Mouse (Mus musculus): ENCODE measurements around the gene Mast2. TPM values are rescaled to one million over a fixed set of nuclear protein-coding genes. Genes with fewer than 3 reads are reported as not detected.

Gene Mast2
- polyA plus RNA-seq, 1 experiment from 2014 or later: 28.3 TPM

- no peak for DNase-seq (ENCODE audit: low spot score)
Measured at GRCm38 (mm10) chr4:116403884-116404283, 60.1 kb downstream of the Mast2 start.

GRCm38 (mm10) chr4:116402708-116403107, 61.3 kb downstream of the Mast2 start:
- Histone ChIP-seq H3K4me2 (ENCODE audit: low read depth, severe bottlenecking) (no peak overlapping the region), H3K36me3 (ENCODE audit: control insufficient read depth, insufficient read depth, low read length) (no peaks in the 10 kb centered on the region), H3K4me3 (ENCODE audit: low read depth, low read length) (no peak overlapping the region), H3K9me3 (ENCODE audit: control insufficient read depth, low read length) (no peaks in the 10 kb centered on the region), H3K4me1 (ENCODE audit: control insufficient read depth, insufficient read depth, low read length) (no peaks in the 10 kb centered on the region), H3K9ac (ENCODE audit: low read length) (no peak overlapping the region), H3K27ac (replicated peaks; ENCODE audit: low read depth, low read length) (no peak overlapping the region), H3K27me3 (ENCODE audit: control insufficient read depth, insufficient read depth, low read length) (no peaks in the 10 kb centered on the region)
- WGBS: 87% methylated on average over 1 of the region's 1 CpGs
- no peak for ATAC-seq (ENCODE audit: insufficient number of reproducible peaks, low FRiP score, low TSS enrichment, low read depth)
- DNase-seq (ENCODE audit: low spot score): no peak

More at GRCm38 (mm10) chr4:116403884-116404283, 60.1 kb downstream of the Mast2 start:
- no peaks in the 10 kb centered on the region for H3K36me3 ChIP-seq (ENCODE audit: control insufficient read depth, insufficient read depth, low read length)
- WGBS: 87% methylated on average over 2 of the region's 2 CpGs
- no peaks in the 10 kb centered on the region for H3K9me3 ChIP-seq (ENCODE audit: control insufficient read depth, low read length)
- H3K4me2 ChIP-seq (ENCODE audit: low read depth, severe bottlenecking): no peak overlapping the region
- no peaks in the 10 kb centered on the region for H3K27me3 ChIP-seq (ENCODE audit: control insufficient read depth, insufficient read depth, low read length)
- H3K9ac ChIP-seq (ENCODE audit: low read length): no peak overlapping the region
- ATAC-seq (ENCODE audit: insufficient number of reproducible peaks, low FRiP score, low TSS enrichment, low read depth): no peak
- no peak overlapping the region for H3K27ac ChIP-seq (replicated peaks; ENCODE audit: low read depth, low read length)
- H3K4me1 ChIP-seq (ENCODE audit: control insufficient read depth, insufficient read depth, low read length): no peaks in the 10 kb centered on the region
- H3K4me3 ChIP-seq (ENCODE audit: low read depth, low read length): no peak overlapping the region

GRCm38 (mm10) chr4:116398051-116398450, 65.9 kb downstream of the Mast2 start:
- no peak for ATAC-seq (ENCODE audit: insufficient number of reproducible peaks, low FRiP score, low TSS enrichment, low read depth)
- 34% methylated on average over 1 of the region's 1 CpGs for WGBS

DNA sequence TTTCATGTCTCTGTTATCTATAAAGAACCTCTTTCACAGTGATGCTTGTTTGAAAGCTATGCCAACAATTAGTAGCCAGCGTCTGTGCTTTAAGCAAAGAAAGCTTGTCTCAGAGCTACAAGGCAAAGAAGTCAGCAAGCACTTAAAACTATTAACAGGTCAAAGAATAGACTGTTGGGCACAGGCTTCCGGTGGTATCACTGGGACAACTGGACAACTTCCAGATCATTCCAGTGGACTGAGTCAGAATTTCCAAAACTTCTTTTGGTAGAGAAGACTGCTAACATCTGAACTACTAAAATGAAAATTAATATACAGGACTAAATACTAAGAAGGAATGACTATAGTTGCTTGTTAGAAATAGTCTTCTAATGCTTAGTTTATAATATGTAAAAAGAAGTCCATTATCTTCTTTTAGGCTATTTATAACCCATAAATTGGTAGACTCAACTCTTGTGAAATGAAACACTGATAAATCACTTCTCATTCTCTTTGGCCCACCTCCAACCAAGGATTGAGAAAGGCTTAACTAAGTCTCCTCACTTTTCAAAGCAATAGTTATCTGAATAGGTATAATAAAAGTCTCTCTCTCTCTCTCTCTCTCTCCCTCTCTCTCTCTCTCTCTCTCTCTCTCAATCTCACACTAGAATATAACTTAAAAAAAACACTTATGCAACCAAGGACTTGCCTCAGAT, 85.9 kb downstream of the Mast2 start:
- no peaks in the 10 kb centered on the region for H3K4me1 ChIP-seq (ENCODE audit: control insufficient read depth, insufficient read depth, low read length)
- no peaks in the 10 kb centered on the region for H3K9me3 ChIP-seq (ENCODE audit: control insufficient read depth, low read length)
- H3K4me2 ChIP-seq (ENCODE audit: low read depth, severe bottlenecking): no peak overlapping the region
- WGBS: 90% methylated on average over 2 of the region's 2 CpGs
- DNase-seq (ENCODE audit: low spot score) (no peak), ATAC-seq (ENCODE audit: insufficient number of reproducible peaks, low FRiP score, low TSS enrichment, low read depth) (no peak)
- H3K27me3 ChIP-seq (ENCODE audit: control insufficient read depth, insufficient read depth, low read length): no peaks in the 10 kb centered on the region
- no peak overlapping the region for H3K9ac ChIP-seq (ENCODE audit: low read length)
- no peak overlapping the region for H3K27ac ChIP-seq (replicated peaks; ENCODE audit: low read depth, low read length)
- no peak overlapping the region for H3K4me3 ChIP-seq (ENCODE audit: low read depth, low read length)
- H3K36me3 ChIP-seq (ENCODE audit: control insufficient read depth, insufficient read depth, low read length): no peaks in the 10 kb centered on the region

More at GRCm38 (mm10) chr4:116398051-116398450, 65.9 kb downstream of the Mast2 start:
- Histone ChIP-seq H3K36me3 (ENCODE audit: control insufficient read depth, insufficient read depth, low read length) (no peaks in the 10 kb centered on the region), H3K4me1 (ENCODE audit: control insufficient read depth, insufficient read depth, low read length) (no peaks in the 10 kb centered on the region), H3K27ac (replicated peaks; ENCODE audit: low read depth, low read length) (no peak overlapping the region), H3K9me3 (ENCODE audit: control insufficient read depth, low read length) (no peaks in the 10 kb centered on the region), H3K4me2 (ENCODE audit: low read depth, severe bottlenecking) (no peak overlapping the region), H3K4me3 (ENCODE audit: low read depth, low read length) (no peak overlapping the region), H3K27me3 (ENCODE audit: control insufficient read depth, insufficient read depth, low read length) (no peaks in the 10 kb centered on the region), H3K9ac (ENCODE audit: low read length) (no peak overlapping the region)
- no peak for DNase-seq (ENCODE audit: low spot score)

DNA sequence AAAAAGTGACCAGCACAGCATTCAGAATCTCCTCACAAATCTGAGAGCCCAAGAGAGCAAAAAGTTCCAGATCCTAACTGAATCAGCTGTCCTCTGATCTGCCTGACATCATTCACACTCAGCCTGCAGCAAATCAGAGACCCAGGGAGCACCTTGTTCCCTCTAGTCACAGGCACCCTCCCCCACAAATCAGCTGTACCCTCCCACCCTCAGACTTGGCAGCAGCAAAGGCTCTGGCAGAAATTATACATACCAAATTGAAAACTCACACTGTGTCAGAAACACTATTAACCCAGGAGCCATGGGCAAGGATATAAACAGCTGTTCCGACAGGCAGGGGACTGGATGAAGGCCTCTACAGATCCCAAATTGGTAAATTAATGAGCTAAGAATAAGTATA, 92.3 kb downstream of the Mast2 start:
- H3K4me1 ChIP-seq (ENCODE audit: control insufficient read depth, insufficient read depth, low read length): no peaks in the 10 kb centered on the region
- no peak overlapping the region for H3K27ac ChIP-seq (replicated peaks; ENCODE audit: low read depth, low read length)
- H3K9ac ChIP-seq (ENCODE audit: low read length): no peak overlapping the region
- no peak for ATAC-seq (ENCODE audit: insufficient number of reproducible peaks, low FRiP score, low TSS enrichment, low read depth)
- no peaks in the 10 kb centered on the region for H3K36me3 ChIP-seq (ENCODE audit: control insufficient read depth, insufficient read depth, low read length)
- DNase-seq (ENCODE audit: low spot score): no peak
- no peaks in the 10 kb centered on the region for H3K27me3 ChIP-seq (ENCODE audit: control insufficient read depth, insufficient read depth, low read length)
- no peak overlapping the region for H3K4me3 ChIP-seq (ENCODE audit: low read depth, low read length)
- H3K4me2 ChIP-seq (ENCODE audit: low read depth, severe bottlenecking): no peak overlapping the region
- WGBS: 76% methylated on average over 1 of the region's 1 CpGs
- H3K9me3 ChIP-seq (ENCODE audit: control insufficient read depth, low read length): no peaks in the 10 kb centered on the region

DNA sequence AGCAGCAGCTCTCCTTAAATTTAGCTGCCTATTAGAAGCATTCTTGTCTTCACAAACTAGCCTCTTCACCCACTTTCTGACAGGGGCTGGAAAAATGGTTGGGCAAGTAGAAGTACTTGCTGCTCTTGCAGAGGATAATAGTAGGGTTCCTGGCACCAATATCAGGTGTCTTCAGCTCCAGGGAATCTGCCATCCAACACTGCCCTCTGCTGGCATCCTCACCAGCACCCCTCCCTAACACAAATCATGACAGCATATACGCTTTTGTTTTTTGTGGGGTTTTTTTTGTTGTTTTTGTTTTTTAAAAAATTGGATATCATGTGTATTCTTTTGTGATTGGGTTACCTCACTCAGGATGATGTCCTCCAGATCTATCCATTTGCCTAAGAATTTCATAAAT, 105.9 kb downstream of the Mast2 start:
- H3K27ac ChIP-seq (replicated peaks; ENCODE audit: low read depth, low read length): no peak overlapping the region
- H3K36me3 ChIP-seq (ENCODE audit: control insufficient read depth, insufficient read depth, low read length): no peaks in the 10 kb centered on the region
- H3K27me3 ChIP-seq (ENCODE audit: control insufficient read depth, insufficient read depth, low read length): no peaks in the 10 kb centered on the region
- no peak overlapping the region for H3K9ac ChIP-seq (ENCODE audit: low read length)
- no peak overlapping the region for H3K4me3 ChIP-seq (ENCODE audit: low read depth, low read length)
- no peak overlapping the region for H3K4me2 ChIP-seq (ENCODE audit: low read depth, severe bottlenecking)
- ATAC-seq (ENCODE audit: insufficient number of reproducible peaks, low FRiP score, low TSS enrichment, low read depth): no peak
- no peaks in the 10 kb centered on the region for H3K4me1 ChIP-seq (ENCODE audit: control insufficient read depth, insufficient read depth, low read length)
- H3K9me3 ChIP-seq (ENCODE audit: control insufficient read depth, low read length): no peaks in the 10 kb centered on the region
- no peak for DNase-seq (ENCODE audit: low spot score)
- 96% methylated on average over 1 of the region's 1 CpGs for WGBS

GRCm38 (mm10) chr4:116352919-116353318, 111.1 kb downstream of the Mast2 start:
- H3K4me1 ChIP-seq (ENCODE audit: control insufficient read depth, insufficient read depth, low read length): no peaks in the 10 kb centered on the region
- H3K4me2 ChIP-seq (ENCODE audit: low read depth, severe bottlenecking): no peak overlapping the region
- 90% methylated on average over 3 of the region's 3 CpGs for WGBS
- H3K36me3 ChIP-seq (ENCODE audit: control insufficient read depth, insufficient read depth, low read length): no peaks in the 10 kb centered on the region
- no peaks in the 10 kb centered on the region for H3K27me3 ChIP-seq (ENCODE audit: control insufficient read depth, insufficient read depth, low read length)
- H3K4me3 ChIP-seq (ENCODE audit: low read depth, low read length): no peak overlapping the region
- no peak for ATAC-seq (ENCODE audit: insufficient number of reproducible peaks, low FRiP score, low TSS enrichment, low read depth)
- no peak overlapping the region for H3K9ac ChIP-seq (ENCODE audit: low read length)
- H3K27ac ChIP-seq (replicated peaks; ENCODE audit: low read depth, low read length): no peak overlapping the region
- H3K9me3 ChIP-seq (ENCODE audit: control insufficient read depth, low read length): no peaks in the 10 kb centered on the region
- no peak for DNase-seq (ENCODE audit: low spot score)

- Histone ChIP-seq H3K4me1 (ENCODE audit: control insufficient read depth, insufficient read depth, low read length) (no peaks in the 10 kb centered on the region), H3K9me3 (ENCODE audit: control insufficient read depth, low read length) (no peaks in the 10 kb centered on the region), H3K4me3 (ENCODE audit: low read depth, low read length) (no peak overlapping the region), H3K27ac (replicated peaks; ENCODE audit: low read depth, low read length) (no peak overlapping the region), H3K9ac (ENCODE audit: low read length) (no peak overlapping the region), H3K36me3 (ENCODE audit: control insufficient read depth, insufficient read depth, low read length) (no peaks in the 10 kb centered on the region), H3K27me3 (ENCODE audit: control insufficient read depth, insufficient read depth, low read length) (no peaks in the 10 kb centered on the region), H3K4me2 (ENCODE audit: low read depth, severe bottlenecking) (no peak overlapping the region)
- WGBS: 87% methylated on average over 3 of the region's 3 CpGs
- ATAC-seq (ENCODE audit: insufficient number of reproducible peaks, low FRiP score, low TSS enrichment, low read depth): no peak
- DNase-seq (ENCODE audit: low spot score): no peak
Measured at GRCm38 (mm10) chr4:116352496-116352895, 111.5 kb downstream of the Mast2 start.

DNA sequence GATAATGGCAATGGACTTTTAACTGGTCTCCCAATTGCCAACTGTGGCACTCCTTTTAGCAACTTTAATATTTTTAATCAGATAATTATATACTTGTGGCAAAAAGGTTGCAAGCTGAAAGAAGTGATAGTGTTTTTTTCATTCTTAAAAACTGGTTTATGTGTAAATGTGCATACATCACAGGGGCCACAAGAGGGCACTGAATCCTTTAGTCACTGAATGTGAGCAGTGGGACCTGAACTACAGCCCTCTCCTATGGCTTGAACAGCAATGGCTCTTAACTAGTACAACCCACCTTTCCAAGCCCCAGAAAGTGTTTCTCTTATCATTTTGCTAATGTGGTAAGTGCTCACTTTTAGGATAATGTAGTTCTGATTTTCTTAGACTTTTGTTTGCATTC, 121.9 kb downstream of the Mast2 start:
- peak; percentile 68 for DNase-seq (ENCODE audit: low spot score)

More for the DNA sequence above, 121.9 kb downstream of the Mast2 start:
- H3K27ac ChIP-seq (replicated peaks; ENCODE audit: low read depth, low read length): no peak overlapping the region
- no peak overlapping the region for H3K9ac ChIP-seq (ENCODE audit: low read length)
- no peak overlapping the region for H3K4me3 ChIP-seq (ENCODE audit: low read depth, low read length)
- H3K36me3 ChIP-seq (ENCODE audit: control insufficient read depth, insufficient read depth, low read length): no peaks in the 10 kb centered on the region
- H3K4me1 ChIP-seq (ENCODE audit: control insufficient read depth, insufficient read depth, low read length): no peaks in the 10 kb centered on the region
- ATAC-seq (ENCODE audit: insufficient number of reproducible peaks, low FRiP score, low TSS enrichment, low read depth): no peak
- no peak overlapping the region for H3K4me2 ChIP-seq (ENCODE audit: low read depth, severe bottlenecking)
- H3K9me3 ChIP-seq (ENCODE audit: control insufficient read depth, low read length): no peaks in the 10 kb centered on the region
- H3K27me3 ChIP-seq (ENCODE audit: control insufficient read depth, insufficient read depth, low read length): no peaks in the 10 kb centered on the region
